Mouse (Mus musculus) liver, embryonic 15.5 days (tissue): Measurements from ENCODE around the gene Rundc3a. TPM values are rescaled to one million over a fixed set of nuclear protein-coding genes. Genes with fewer than 3 reads are reported as not detected.

Experiments
- ATAC-seq: fragments of 200-750 bp; cut with Nextera tagmentation; 2 replicates; pipeline ENCODE4 v1.8.0; 2017; ENCODE audit warnings: moderate number of reproducible peaks, mild to moderate bottlenecking, moderate library complexity; ENCODE audit not compliant: insufficient read depth
- H3K27ac ChIP-seq: fragments of 300-500 bp; sonication (generic); replicated peaks from 2 replicates; pipeline ENCODE4 v1.5.1; 2015; ENCODE audit warnings: mild to moderate bottlenecking, inconsistent platforms
- H3K27me3 ChIP-seq: fragments of 300-500 bp; sonication (generic); 2 replicates; pipeline ENCODE4 v1.6.1; 2015; ENCODE audit warnings: mild to moderate bottlenecking, inconsistent platforms
- H3K36me3 ChIP-seq: fragments of 300-500 bp; sonication (generic); replicated peaks from 2 replicates; pipeline ENCODE4 v1.6.1; 2015; ENCODE audit warnings: moderate library complexity, mild to moderate bottlenecking, inconsistent platforms
- H3K4me1 ChIP-seq: fragments of 300-500 bp; sonication (generic); replicated peaks from 2 replicates; pipeline ENCODE4 v1.6.1; 2015; ENCODE audit warnings: inconsistent platforms
- H3K4me2 ChIP-seq: fragments of 300-500 bp; sonication (generic); 2 replicates; pipeline ENCODE4 v1.6.1; 2015; ENCODE audit warnings: moderate library complexity, mild to moderate bottlenecking, inconsistent platforms
- H3K4me3 ChIP-seq: fragments of 300-500 bp; sonication (generic); replicated peaks from 2 replicates; pipeline ENCODE4 v1.5.1; 2015; ENCODE audit warnings: mild to moderate bottlenecking, inconsistent platforms
- H3K9ac ChIP-seq: fragments of 300-500 bp; sonication (generic); 2 replicates; pipeline ENCODE4 v1.6.1; 2015; ENCODE audit warnings: moderate library complexity, mild to moderate bottlenecking, inconsistent platforms
- H3K9me3 ChIP-seq: fragments of 300-500 bp; sonication (generic); replicated peaks from 2 replicates; pipeline ENCODE4 v1.6.1; 2016; ENCODE audit warnings: inconsistent platforms
- WGBS: fragments of 180-500 bp; shearing (Covaris S2); methylation state at CpG from one replicate; pipeline ENCODE4 v1.1.7; 2015; ENCODE audit warnings: mixed read lengths; ENCODE audit not compliant: insufficient replicate concordance; 5-methylcytosine and 5-hydroxymethylcytosine counted together
- polyA plus RNA-seq: library from polyadenylated mRNA; unstranded; fragments of >200 nt; fragmentation: Nextera tagmentation; extraction: Ambion mirVana; gene quantifications from 2 replicates; pipeline ENCODE4 v1.2.1, GENCODE M21; 2015

Gene Rundc3a
- polyA plus RNA-seq, 1 experiment from 2014 or later: 2.2 TPM

DNA sequence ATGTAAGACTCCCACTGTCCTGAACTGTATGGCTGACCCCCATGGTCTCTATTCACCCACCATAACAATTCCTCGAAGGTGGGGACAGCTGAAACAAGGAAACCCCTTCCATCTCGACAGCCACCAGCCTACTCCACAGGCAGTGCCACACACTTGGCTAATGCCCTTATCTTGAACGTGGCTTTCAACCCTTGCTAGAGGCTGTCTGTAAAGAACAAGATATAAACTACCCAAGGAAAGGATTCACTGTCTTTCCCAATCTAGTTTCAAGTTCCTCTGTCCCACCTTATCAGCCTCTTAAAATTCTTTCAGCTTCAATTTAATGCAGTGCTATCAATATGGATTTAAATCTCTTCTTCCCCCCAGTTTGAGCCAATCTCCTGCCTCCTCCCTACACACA lies 36.3 kb downstream of the Rundc3a start:
- H3K27me3 ChIP-seq: peaks cover 31% of the 10 kb centered on the region
- ATAC-seq: no peak
- H3K4me3 ChIP-seq: peak overlapping the region; percentile 67
- no peaks in the 10 kb centered on the region; the same call in none of the 2 replicates for H3K36me3 ChIP-seq
- 16% methylated on average over 3 of the region's 3 CpGs for WGBS
- peak overlapping the region; percentile 51; the same call in 1 of the 2 replicates for H3K27ac ChIP-seq
- H3K4me2 ChIP-seq: peak overlapping the region; percentile 97
- peaks cover 42% of the 10 kb centered on the region for H3K4me1 ChIP-seq
- peak overlapping the region; percentile 40 for H3K9ac ChIP-seq
- H3K9me3 ChIP-seq: no peaks in the 10 kb centered on the region

DNA sequence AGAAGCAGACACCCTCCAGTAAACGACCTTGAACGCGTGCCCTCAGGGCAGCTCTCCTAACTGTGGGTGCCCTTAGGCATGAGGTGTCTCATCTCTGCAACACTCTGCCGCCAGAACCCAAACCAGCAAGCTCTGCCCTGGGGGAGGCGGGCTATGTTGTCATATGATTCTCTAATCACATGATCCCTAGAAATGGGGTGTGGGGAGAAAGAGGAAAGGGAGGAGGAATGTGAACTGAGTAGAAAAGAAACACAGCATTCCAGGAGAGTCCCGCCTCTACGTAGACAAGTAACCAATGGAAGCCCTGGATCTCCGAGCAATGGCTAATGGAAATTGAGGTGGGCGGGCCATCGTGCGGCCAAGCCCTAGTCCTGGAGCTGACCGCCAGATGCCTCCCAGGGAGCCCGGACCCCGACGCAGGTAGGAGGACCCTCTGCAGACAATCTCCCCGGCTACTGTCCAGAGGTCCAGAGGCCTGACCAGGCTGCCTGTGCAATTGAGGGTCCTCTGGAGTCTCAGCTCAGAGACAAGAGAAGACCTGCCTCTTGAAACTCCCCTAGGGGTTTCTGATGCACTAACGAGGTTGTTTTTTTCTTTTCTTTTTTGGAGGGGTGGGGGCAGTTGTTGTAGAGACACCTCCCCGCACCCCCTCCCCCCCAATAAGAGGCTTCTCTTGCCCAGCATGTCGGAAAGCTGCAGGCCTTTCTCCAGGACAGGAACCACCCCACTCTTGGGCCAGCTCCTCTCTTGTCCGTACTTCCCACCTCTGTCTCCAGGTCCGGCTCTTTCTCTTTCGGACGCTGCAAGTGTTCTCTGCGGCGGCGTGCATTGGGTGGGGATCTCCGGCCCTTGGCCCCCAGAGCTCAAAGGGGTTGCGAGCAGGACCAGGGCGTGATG lies 37.2 kb downstream of the Rundc3a start, which contains the start of gene Grn:
Gene Grn (plus strand): TSS at position 195 of the 897 bp plus-strand sequence.
- ATAC-seq: peak; percentile 85
- Histone ChIP-seq H3K4me3 (peak within 1 kb of the TSS; percentile 67), H3K36me3 (peaks cover 5% of the 10 kb centered on the region), H3K27me3 (peaks cover 39% of the 10 kb centered on the region), H3K27ac (peak within 1 kb of the TSS; percentile 79), H3K4me1 (peaks cover 42% of the 10 kb centered on the region), H3K9me3 (no peaks in the 10 kb centered on the region), H3K4me2 (peak within 1 kb of the TSS; percentile 97), H3K9ac (peak within 1 kb of the TSS; percentile 73)
- under 1% methylated on average over 29 of the region's 29 CpGs for WGBS

DNA sequence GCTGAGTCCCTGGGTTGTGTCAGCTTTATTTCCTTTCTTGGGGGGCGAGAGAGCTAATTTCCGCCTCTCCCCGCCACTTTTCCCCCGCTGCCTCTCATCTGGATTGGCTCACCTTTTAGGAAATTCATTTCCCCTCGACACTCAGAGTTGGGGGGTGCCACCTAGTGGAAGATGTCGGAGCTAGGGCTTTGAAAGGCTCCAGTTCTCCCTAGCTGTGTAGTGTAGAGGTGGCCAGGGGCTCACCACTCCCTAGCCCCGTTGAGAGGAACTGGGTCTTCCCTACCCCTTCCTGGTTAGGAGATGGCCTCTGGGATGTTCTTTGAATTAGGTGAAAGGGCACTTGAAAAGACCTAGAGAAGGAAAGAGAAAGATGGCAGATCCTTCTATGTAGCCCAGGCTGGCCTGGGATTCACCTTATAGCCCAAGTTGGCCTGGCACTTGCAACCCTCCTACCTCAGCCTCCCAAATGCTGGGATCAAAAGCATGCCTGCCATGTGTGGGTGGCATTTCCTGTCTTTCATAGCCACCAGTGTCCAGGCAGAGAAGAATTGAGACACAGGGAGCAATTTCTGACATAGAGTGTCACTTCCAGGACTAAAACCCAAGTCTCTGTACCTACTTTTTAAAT lies 37.9 kb downstream of the Rundc3a start:
- Histone ChIP-seq H3K9ac (peak overlapping the region; percentile 73), H3K27me3 (peaks cover 47% of the 10 kb centered on the region), H3K4me1 (peaks cover 42% of the 10 kb centered on the region), H3K4me2 (peak overlapping the region; percentile 97), H3K9me3 (no peaks in the 10 kb centered on the region), H3K36me3 (peaks cover 13% of the 10 kb centered on the region), H3K27ac (peak overlapping the region; percentile 79), H3K4me3 (peak overlapping the region; percentile 67)
- peak; percentile 14; the same call in 1 of the 2 replicates for ATAC-seq
- WGBS: 2% methylated on average over 7 of the region's 7 CpGs

DNA sequence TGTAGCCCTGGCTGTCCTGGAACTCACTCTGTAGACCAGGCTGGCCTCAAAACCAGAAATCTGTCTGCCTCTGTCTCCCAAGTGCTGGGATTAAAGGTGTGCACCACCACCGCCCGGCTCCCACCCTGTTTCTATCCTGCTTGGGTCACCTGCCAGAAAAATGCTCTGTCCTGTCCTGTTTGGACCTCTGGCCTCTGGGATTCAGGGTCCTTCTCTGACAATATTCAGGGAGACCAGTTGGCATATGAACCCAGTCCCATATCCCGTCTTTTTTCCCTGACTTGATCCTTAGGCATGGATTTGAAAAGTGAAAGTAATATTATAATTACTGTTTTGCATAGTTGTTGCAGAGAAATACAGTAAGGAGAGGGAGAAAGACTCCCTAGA lies 38.5 kb downstream of the Rundc3a start:
- Histone ChIP-seq H3K4me3 (peak overlapping the region; percentile 37), H3K27me3 (peaks cover 53% of the 10 kb centered on the region), H3K36me3 (peaks cover 15% of the 10 kb centered on the region), H3K27ac (0 out of 2 replicates have a peak overlapping the region, but pooled peaks have one; percentile 61), H3K4me1 (peaks cover 42% of the 10 kb centered on the region), H3K4me2 (peak overlapping the region; percentile 45), H3K9ac (peak overlapping the region; percentile 25; the same call in 1 of the 2 replicates), H3K9me3 (no peaks in the 10 kb centered on the region)
- 68% methylated on average over 3 of the region's 3 CpGs for WGBS
- ATAC-seq: no peak

DNA sequence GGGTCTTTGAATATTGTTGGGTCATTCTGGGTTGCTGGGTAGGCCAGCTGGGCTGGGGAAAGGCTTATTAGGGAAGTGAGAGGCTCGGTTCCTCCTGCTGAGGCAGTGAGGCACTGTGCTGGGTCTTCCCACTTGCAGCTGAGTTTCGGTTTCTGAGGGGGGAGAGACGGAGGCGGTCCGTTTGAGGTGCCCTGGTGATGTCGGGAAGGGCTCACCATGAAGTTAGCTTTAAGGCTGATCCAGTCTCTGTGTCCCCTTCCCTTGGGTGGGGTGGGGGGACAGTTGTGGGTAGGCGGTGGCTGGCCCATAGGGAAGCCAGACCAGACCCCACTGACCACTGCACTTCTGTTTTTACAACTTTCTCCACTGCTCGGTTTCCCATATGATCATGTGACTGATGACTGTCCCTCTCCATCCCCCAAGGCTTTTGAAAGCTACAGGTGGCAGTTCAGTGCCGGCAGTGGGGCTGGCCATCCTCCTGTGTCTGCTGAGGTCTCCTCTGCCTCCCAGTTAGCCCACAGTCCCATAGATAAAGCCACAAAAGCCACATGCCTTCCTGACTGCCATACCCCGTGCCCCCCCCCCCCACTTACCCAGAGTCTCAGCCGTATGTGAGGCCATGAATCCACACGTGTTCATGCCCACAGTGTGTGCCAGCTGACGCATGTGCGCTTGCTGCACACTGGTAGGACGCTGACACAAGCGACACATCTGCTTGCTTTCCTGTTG lies 39.1 kb downstream of the Rundc3a start:
- H3K27ac ChIP-seq: peak overlapping the region; percentile 34
- H3K9me3 ChIP-seq: no peaks in the 10 kb centered on the region
- H3K4me2 ChIP-seq: peak overlapping the region; percentile 45
- H3K36me3 ChIP-seq: peaks cover 15% of the 10 kb centered on the region
- peak overlapping the region; percentile 25; the same call in 1 of the 2 replicates for H3K9ac ChIP-seq
- H3K4me3 ChIP-seq: peak overlapping the region; percentile 37
- no peak for ATAC-seq
- WGBS: 20% methylated on average over 16 of the region's 16 CpGs
- peaks cover 53% of the 10 kb centered on the region for H3K27me3 ChIP-seq
- H3K4me1 ChIP-seq: peaks cover 42% of the 10 kb centered on the region

DNA sequence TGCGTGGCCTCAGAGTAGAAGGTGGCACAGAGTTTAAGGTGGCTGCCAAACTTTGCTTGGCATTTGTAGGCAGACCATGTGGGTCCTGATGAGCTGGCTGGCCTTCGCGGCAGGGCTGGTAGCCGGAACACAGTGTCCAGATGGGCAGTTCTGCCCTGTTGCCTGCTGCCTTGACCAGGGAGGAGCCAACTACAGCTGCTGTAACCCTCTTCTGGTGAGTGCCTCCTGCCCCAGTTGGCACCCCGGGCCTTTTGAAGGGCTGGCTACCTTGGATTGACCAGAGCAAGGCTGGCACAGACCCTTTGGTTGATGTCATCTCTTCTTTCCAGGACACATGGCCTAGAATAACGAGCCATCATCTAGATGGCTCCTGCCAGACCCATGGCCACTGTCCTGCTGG lies 39.7 kb downstream of the Rundc3a start:
- H3K27ac ChIP-seq: 0 out of 2 replicates have a peak overlapping the region, but pooled peaks have one; percentile 34
- H3K4me1 ChIP-seq: peaks cover 48% of the 10 kb centered on the region
- H3K9ac ChIP-seq: no peak overlapping the region
- H3K9me3 ChIP-seq: no peaks in the 10 kb centered on the region
- ATAC-seq: no peak
- peaks cover 55% of the 10 kb centered on the region for H3K27me3 ChIP-seq
- peak overlapping the region; percentile 37; the same call in 1 of the 2 replicates for H3K4me3 ChIP-seq
- H3K4me2 ChIP-seq: peak overlapping the region; percentile 45
- H3K36me3 ChIP-seq: peaks cover 15% of the 10 kb centered on the region
- 78% methylated on average over 6 of the region's 6 CpGs for WGBS

DNA sequence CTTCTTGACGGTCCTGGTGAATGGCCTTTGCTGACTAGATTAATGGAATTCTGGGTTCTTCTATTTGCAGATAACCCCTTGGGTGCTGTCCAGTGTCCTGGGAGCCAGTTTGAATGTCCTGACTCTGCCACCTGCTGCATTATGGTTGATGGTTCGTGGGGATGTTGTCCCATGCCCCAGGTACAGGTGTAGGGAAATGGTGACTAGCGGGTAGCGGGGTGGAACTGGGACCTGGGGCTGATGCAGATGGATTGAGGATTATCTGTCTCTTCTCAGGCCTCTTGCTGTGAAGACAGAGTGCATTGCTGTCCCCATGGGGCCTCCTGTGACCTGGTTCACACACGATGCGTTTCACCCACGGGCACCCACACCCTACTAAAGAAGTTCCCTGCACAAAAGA lies 40.7 kb downstream of the Rundc3a start:
- Histone ChIP-seq H3K36me3 (peaks cover 15% of the 10 kb centered on the region), H3K4me3 (no peak overlapping the region), H3K27me3 (peaks cover 59% of the 10 kb centered on the region), H3K9me3 (no peaks in the 10 kb centered on the region), H3K27ac (no peak overlapping the region), H3K4me2 (no peak overlapping the region), H3K9ac (no peak overlapping the region), H3K4me1 (peaks cover 55% of the 10 kb centered on the region)
- no peak for ATAC-seq
- 82% methylated on average over 7 of the region's 7 CpGs for WGBS

DNA sequence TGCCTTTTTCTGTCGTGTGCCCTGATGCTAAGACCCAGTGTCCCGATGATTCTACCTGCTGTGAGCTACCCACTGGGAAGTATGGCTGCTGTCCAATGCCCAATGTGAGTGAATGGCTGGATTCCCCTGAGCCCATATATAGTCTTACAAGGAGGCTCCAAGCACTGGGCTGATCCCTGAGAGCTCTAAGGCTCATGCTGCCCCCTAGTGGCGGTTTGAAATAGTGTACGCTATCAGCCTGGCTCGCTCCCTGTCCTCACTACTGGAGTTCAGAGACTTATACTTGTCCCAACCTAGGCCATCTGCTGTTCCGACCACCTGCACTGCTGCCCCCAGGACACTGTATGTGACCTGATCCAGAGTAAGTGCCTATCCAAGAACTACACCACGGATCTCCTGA lies 41.2 kb downstream of the Rundc3a start:
- no peak for ATAC-seq
- Histone ChIP-seq H3K36me3 (peaks cover 15% of the 10 kb centered on the region), H3K9ac (no peak overlapping the region), H3K27ac (no peak overlapping the region), H3K4me1 (peaks cover 52% of the 10 kb centered on the region), H3K27me3 (peaks cover 59% of the 10 kb centered on the region), H3K4me3 (no peak overlapping the region), H3K4me2 (no peak overlapping the region), H3K9me3 (no peaks in the 10 kb centered on the region)
- WGBS: 11% methylated on average over 7 of the region's 7 CpGs

DNA sequence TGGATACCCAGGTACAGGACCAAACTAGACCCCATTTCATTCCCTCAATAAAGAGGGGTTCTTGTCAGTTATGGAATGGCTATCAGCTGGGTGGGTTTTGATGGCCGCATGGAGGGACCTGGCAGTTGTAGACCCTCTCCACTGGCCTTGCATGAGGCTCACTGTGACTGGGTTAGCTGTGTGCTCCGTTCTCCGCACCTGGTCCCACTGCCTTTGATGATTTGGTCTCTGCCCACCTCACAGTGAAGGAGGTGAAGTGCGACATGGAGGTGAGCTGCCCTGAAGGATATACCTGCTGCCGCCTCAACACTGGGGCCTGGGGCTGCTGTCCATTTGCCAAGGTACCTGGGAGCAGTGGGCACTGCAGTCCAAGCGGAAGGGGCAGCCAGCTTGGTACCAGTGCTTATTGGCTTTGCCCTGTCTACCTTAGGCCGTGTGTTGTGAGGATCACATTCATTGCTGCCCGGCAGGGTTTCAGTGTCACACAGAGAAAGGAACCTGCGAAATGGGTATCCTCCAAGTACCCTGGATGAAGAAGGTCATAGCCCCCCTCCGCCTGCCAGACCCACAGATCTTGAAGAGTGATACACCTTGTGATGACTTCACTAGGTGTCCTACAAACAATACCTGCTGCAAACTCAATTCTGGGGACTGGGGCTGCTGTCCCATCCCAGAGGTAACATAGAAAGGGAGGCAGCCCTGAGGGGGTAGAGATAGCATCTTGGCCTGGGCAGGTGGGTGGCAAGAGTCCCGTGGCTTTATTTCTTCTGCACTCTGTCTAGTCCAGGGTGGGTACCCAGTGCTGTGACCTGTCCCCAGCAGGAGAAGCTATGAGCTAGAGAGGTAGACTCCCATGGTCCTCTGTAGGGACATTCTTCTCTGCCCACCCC lies 41.9 kb downstream of the Rundc3a start:
- no peaks in the 10 kb centered on the region for H3K9me3 ChIP-seq
- no peak overlapping the region for H3K4me2 ChIP-seq
- peaks cover 45% of the 10 kb centered on the region for H3K4me1 ChIP-seq
- H3K9ac ChIP-seq: no peak overlapping the region
- H3K27me3 ChIP-seq: peaks cover 64% of the 10 kb centered on the region
- H3K27ac ChIP-seq: no peak overlapping the region
- WGBS: 73% methylated on average over 11 of the region's 11 CpGs
- no peak for ATAC-seq
- H3K36me3 ChIP-seq: peaks cover 15% of the 10 kb centered on the region
- no peak overlapping the region for H3K4me3 ChIP-seq
